Mouse (Mus musculus) lung, adult 2 months (tissue): ENCODE data around the gene Wdr54.

ENCODE experiments used
- CTCF ChIP-seq: fragments of 200-500 bp; IDR thresholded peaks from 2 replicates; pipeline ENCODE4 v1.5.1; 2011; ENCODE audit warnings: mild to moderate bottlenecking, low read length, control low read depth; ENCODE audit not compliant: insufficient read depth
- POLR2A ChIP-seq: fragments of 200-500 bp; IDR thresholded peaks from 2 replicates; pipeline ENCODE4 v1.6.1; 2011; ENCODE audit warnings: low read depth, mild to moderate bottlenecking, control low read depth, low read length, borderline replicate concordance; ENCODE audit errors: extremely low read depth

DNA sequence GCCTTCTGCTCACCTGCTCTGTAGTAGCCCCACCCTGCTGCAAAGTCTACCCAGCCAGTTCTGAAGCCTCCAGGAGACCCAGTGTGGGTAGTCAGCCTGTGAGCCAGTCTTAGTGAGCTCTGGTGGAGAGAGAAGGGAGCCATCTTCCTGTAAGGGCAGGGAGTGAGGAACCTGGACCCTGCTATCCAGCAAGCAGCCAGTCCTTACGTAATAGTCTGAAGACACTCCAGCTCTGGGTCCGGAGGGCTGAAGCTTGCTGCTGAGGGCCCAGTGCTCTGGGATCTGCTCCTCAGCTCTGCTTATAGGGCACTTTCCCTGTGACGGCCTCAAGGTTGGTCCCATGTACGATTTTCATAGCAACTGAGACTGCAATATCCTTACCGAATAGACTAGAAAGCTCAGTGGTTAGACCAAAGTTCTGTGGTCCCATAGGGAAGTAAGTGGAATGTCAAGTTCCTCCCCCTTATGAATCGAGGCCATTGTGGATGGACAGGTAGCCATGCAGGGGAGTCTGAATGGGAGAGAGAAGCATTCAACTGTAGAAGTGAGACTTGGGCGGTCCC, 21.2 kb downstream of the Wdr54 start, which contains the start of gene Rtkn:
- TF ChIP-seq CTCF (no peak), POLR2A (no peak)
